Mouse (Mus musculus): ENCODE data around the gene Dlx3.

Dlx3 gene

DNA sequence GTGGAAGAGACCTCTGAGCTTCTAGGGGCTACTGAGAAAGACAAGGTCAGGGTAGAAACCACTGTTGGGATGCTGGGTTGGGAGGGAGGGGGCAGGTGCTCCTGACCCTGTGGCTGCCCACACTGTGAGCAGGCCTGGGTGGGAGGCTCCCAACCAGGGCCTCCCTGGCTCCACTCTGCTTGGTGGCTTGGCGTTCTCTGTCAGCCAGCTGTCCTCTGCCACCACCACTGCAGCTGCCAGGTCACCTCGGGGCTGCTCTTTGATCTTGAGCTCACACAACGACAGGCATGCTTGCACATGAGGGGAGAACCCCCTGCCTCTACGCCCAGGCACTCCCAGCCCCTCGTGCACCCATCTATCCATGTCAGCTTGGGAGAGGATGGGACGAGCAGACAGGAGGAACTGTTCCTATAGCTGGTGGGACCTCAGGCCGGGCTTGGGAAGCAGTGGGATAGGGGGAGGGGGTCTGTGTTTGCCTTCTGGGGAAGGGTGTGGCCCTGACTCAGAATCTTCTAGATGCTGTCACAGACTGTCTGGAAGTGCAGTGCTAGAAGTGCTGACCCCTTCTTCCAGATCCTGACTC lies 5.5 kb downstream of the Dlx3 start:
- no peak for DNase-seq (ENCODE audit: low spot score)

DNA sequence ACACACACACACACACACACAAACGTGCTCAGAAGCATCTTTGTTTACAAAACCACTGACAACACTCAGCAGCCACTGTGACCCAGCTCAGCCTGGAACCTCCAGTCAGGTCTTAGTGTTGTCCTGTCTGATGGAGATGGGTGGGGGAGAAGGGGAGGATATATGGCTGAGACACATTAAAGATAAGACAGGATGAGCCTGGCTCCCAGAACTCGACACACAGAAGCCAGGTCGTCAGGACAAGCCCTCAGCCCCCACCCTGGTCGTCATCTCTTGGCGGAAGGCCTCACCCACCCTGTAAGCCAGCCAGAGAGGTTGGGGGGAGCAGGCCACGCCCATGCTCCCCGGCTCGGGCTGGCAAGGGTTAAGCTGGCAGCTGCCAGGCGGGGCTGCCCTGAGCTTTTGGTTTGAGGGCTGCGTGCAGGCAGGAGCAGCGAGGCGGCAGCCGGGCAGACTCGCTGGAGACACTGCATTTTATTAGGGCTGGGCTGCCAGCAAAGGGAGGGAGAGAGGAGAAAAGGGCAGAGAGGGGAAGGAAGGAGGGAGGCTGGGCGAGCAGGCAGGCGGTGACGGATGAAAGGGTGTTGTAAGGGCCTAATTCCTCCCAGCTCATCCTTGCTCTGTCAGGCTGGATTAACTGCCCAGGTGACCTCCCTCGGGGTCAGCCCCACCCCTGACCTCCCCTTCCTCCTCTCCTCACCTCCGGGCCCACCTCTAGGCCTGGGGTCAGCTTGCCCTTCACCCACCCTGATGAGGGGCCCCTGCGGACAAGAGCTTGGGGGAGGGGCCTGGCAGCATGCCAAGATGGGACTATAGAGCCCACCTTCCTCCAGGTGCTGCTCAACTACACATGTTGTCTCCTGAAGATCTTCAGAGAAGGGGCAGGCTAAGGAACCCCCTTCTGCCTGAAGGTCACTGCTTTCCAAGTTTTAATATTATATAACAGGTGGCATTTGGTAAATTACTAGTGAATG lies 6.6 kb downstream of the Dlx3 start:
- DNase-seq (ENCODE audit: low spot score), result no peak

- no peak for DNase-seq (ENCODE audit: low spot score)
Measured at GRCm38 (mm10) chr11:95128359-95128758, 8.4 kb downstream of the Dlx3 start.

DNA sequence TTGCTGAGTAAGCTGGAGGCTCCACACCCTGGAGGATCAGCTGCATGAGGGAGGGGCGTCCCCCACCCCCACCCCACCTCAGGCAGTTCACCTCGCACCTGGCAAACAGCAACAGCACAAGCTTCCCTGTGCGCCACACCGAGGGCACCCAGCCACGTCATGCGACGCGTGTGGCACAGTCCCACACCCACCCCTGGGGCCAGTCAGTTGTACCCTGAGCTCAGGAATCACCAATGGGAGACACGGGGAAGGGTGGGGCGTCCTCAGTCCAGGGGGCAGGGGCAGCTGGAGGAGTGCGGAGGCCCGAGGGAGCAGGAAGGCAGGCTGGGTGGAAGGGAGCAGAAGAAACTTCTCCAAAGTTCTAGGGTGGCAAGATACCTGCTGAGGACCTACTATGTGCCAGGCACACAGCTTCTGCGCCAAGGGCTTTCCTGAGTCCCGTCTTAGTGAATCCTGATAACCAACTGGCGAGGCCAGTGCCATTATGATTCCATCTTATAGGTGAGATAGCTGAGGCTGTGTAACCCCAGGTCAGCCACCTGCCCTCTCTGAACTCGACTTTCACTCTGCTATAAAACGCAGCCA lies 10.8 kb downstream of the Dlx3 start:
- DNase-seq (ENCODE audit: low spot score), result no peak

- no peak for DNase-seq (ENCODE audit: low spot score)
Measured at GRCm38 (mm10) chr11:95133321-95133720, 13.4 kb downstream of the Dlx3 start.

GRCm38 (mm10) chr11:95137281-95137680 lies 17.4 kb downstream of the Dlx3 start:
- DNase-seq (ENCODE audit: low spot score), result no peak

GRCm38 (mm10) chr11:95139871-95140270 lies 20.0 kb downstream of the Dlx3 start:
- no peak for DNase-seq (ENCODE audit: low spot score)

DNA sequence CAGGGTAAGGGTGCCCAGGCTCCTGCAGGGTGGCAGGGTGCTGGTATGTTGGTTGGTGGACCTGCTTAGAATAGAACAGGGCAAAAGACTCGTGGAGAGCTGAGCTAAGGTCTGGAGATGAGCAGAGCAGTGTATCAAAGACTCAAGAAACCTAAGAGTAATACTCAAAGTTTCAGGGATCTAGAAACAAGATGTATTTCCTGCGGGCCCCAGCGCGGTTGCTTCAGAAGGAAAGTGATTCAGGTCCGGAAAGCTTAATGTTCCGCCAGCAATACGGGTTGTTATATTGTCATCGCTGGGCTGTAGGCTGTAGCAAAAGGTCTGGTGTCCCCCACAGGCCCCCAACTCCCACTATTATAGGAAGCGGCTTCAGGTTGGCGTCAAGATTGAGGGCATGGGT lies 22.3 kb downstream of the Dlx3 start:
- no peak for DNase-seq (ENCODE audit: low spot score)

DNA sequence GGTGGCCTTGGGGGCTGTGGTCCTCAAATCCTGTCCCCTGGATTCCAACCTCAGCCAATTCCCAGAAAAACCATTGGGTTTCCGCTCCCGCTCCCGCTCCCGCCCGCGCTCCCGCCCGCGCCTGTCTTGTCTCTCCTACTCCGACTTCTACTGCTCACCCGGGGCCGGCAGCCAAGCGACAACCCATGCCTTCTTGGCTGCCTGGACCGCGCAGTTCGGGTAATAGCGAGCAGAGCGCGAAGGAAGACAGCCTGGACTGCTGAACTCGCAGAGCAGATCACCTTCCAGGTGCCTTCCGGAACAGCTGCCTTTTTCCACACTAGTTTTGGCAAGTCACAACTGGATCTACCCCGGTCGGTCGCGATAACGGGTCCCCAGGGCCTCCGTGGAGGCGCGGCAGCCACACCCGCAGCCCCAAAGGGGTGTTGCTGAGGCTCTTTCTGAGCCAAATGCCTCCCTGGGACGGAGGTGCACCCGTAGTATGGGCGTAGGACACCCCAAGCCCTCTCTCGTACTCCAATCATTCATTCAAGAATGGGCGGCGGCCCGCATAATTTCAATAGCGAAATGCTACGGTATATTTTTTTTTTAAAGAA lies 23.2 kb downstream of the Dlx3 start:
- DNase-seq (ENCODE audit: low spot score), result no peak

DNA sequence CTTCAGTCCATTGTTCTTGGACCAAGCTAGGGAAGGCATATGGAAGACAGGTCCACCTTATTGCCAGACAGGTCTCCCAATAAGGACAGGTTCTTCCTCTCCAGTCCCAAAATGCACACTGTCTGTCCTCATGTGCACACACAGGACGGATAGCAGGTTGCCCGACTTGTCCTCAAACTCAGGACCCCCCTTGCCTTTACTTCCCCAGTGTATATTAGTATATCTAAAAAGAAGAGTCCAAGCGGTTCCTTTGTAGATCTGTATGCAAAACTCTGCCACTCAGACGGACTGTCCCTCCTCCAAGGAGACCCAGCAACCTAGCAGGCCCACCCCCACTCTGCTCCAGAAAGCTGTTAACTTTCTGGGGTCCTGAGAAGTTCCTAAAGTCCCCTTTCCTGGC lies 23.7 kb downstream of the Dlx3 start:
- no peak for DNase-seq (ENCODE audit: low spot score)

DNA sequence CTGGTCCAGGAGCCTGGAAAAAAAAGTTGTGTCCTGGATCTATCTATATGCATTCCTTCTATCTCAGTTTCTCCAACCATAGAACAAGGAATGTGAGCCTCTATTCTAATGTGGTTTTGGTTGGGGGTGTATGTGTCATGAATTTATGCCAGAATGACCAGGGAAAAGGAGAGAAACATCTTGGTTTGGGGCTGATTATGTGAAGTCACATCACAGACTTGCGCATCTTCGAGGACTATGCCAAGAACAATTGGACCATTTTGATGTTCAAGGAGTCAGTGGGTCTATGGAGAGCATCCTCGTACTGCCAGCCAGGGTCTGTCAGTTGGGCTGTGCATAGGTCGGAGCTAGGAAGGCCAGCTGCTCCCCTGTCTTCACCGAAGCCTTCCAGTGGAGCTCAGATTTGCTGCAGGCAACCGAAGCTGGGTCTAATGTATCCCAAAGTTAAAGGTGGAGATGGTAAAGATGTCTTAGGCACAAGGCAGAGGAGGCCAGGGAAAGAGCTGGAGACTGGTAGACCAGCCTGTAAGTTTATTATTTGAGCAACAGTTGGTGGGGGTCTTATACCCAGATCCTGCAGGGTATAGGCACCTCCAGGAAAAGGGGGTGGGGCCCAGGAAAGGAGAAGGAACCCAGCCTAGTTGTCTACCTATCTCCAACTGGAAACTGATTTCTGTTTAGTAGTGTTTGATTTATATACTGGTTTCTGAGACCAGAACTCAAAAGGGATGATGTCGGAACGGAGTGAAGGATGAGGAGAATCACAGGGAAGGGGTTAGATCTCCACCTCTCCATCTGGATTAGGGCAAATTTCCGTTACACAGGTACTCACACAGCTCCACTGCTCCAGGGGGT lies 24.4 kb downstream of the Dlx3 start:
- DNase-seq (ENCODE audit: low spot score), result no peak

GRCm38 (mm10) chr11:95144946-95145483 lies 25.1 kb downstream of the Dlx3 start:
- DNase-seq (ENCODE audit: low spot score), result no peak

GRCm38 (mm10) chr11:95145851-95146403 lies 26.0 kb downstream of the Dlx3 start, which contains the start of gene Dlx4:
Dlx4 (minus strand) TSS chr11:95146263.
- DNase-seq (ENCODE audit: low spot score), result peak; percentile 43

- no peak for DNase-seq (ENCODE audit: low spot score)
Measured at GRCm38 (mm10) chr11:95148754-95149153, 28.8 kb downstream of the Dlx3 start.

GRCm38 (mm10) chr11:95149462-95150268 lies 29.7 kb downstream of the Dlx3 start:
- no peak for DNase-seq (ENCODE audit: low spot score)

GRCm38 (mm10) chr11:95150269-95151049 lies 30.5 kb downstream of the Dlx3 start:
- no peak for DNase-seq (ENCODE audit: low spot score)

- DNase-seq (ENCODE audit: low spot score), result no peak
Measured at GRCm38 (mm10) chr11:95153116-95153515, 33.2 kb downstream of the Dlx3 start.

- no peak for DNase-seq (ENCODE audit: low spot score)
Measured at GRCm38 (mm10) chr11:95153681-95154080, 33.8 kb downstream of the Dlx3 start.

DNA sequence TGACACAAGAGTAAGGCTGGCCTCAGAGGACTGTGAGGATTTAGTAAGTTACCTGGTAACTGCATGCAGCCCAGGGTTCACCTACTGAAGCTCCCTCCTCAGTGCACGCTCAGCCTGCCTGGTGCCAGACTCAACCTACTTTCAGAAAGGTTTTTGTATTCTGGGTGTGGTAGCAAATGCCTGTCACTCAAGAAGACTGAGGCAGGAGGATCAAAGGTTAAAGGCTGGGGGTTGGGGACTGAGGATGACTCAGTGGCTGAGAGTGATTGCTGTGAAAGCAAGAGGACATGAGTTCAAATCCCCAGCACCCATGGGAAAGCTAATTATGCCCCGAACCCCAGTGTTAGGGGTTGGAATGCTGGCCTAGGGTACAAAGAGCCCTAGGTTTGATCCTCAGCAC lies 35.6 kb downstream of the Dlx3 start:
- no peak for DNase-seq (ENCODE audit: low spot score)
